Mouse (Mus musculus) heart, postnatal 0 days (tissue): Measurements from ENCODE around the gene Hsh2d. TPM values are rescaled to one million over a fixed set of nuclear protein-coding genes. Genes with fewer than 3 reads are reported as not detected.

Source experiments
- ATAC-seq: fragments of 200-750 bp; cut with Nextera tagmentation; 2 replicates; pipeline ENCODE4 v1.8.0; 2017; ENCODE audit warnings: low read depth, moderate number of reproducible peaks, moderate library complexity; ENCODE audit not compliant: insufficient read depth
- DNase-seq: peaks from one replicate; pipeline ENCODE4 v3.0.0-alpha.2; 2016; ENCODE audit warnings: low spot score
- H3K27ac ChIP-seq: fragments of 300-500 bp; sonication (generic); 2 replicates; pipeline ENCODE4 v1.5.1; 2014; ENCODE audit warnings: low read depth, mild to moderate bottlenecking
- H3K27me3 ChIP-seq: fragments of 300-500 bp; sonication (generic); 2 replicates; pipeline ENCODE4 v1.6.1; 2014; ENCODE audit warnings: low read length, mixed read lengths; ENCODE audit not compliant: control insufficient read depth, insufficient read depth
- H3K36me3 ChIP-seq: fragments of 300-500 bp; sonication (generic); replicated peaks from 2 replicates; pipeline ENCODE4 v1.6.1; 2014; ENCODE audit warnings: low read length, mixed read lengths; ENCODE audit not compliant: control insufficient read depth, insufficient read depth
- H3K4me1 ChIP-seq: fragments of 300-500 bp; sonication (generic); 2 replicates; pipeline ENCODE4 v1.6.1; 2014; ENCODE audit warnings: antibody characterized with exemption; ENCODE audit not compliant: control insufficient read depth, insufficient read depth
- H3K4me2 ChIP-seq: fragments of 300-500 bp; sonication (generic); 2 replicates; pipeline ENCODE4 v1.6.1; 2014; ENCODE audit warnings: low read depth, mild to moderate bottlenecking, low read length, moderate library complexity
- H3K4me3 ChIP-seq: fragments of 300-500 bp; sonication (generic); 2 replicates; pipeline ENCODE4 v1.5.1; 2014; ENCODE audit warnings: low read depth, low read length
- H3K9ac ChIP-seq: fragments of 300-500 bp; sonication (generic); replicated peaks from 2 replicates; pipeline ENCODE4 v1.6.1; 2014; ENCODE audit warnings: low read depth, low read length, mixed read lengths
- H3K9me3 ChIP-seq: fragments of 300-500 bp; sonication (generic); replicated peaks from 2 replicates; pipeline ENCODE4 v1.6.1; 2016; ENCODE audit warnings: low read length; ENCODE audit not compliant: control insufficient read depth
- CTCF ChIP-seq: IDR thresholded peaks from 2 replicates; pipeline ENCODE4 v1.5.1; 2016; ENCODE audit warnings: antibody characterized with exemption, control low read depth, low read depth
- EP300 ChIP-seq: IDR thresholded peaks from 2 replicates; pipeline ENCODE4 v1.6.1; 2016; ENCODE audit warnings: antibody characterized with exemption, low read depth
- WGBS: fragments of 180-500 bp; shearing (Covaris S2); extraction: QIAGEN DNeasy Blood & Tissue Kit; methylation state at CpG from one replicate; pipeline ENCODE4 v1.1.7; 2014; 5-methylcytosine and 5-hydroxymethylcytosine counted together
- polyA plus RNA-seq: library from polyadenylated mRNA; unstranded; fragments of >200 nt; fragmentation: Nextera tagmentation; extraction: Ambion mirVana; gene quantifications from 2 replicates; pipeline ENCODE4 v1.2.1, GENCODE M21; 2015
- total RNA-seq: library from RNA; depleted of rRNA; stranded (reverse); fragments of >200 nt; gene quantifications from 2 replicates; pipeline ENCODE4 v1.2.3, GENCODE M21; 2014; ENCODE audit warnings: low replicate concordance

The Hsh2d gene
- total and polyA plus RNA-seq, 2 experiments from 2014 or later = 0.12 TPM; not detected in 1

GRCm38 (mm10) chr8:72158726-72159125, 30.7 kb upstream of the Hsh2d start:
- Histone ChIP-seq H3K36me3 (peaks cover 10% of the 10 kb centered on the region; the same call in 1 of the 2 replicates), H3K9ac (no peak overlapping the region), H3K27me3 (no peaks in the 10 kb centered on the region), H3K4me2 (no peak overlapping the region), H3K4me3 (no peak overlapping the region), H3K27ac (no peak overlapping the region), H3K4me1 (peaks cover 16% of the 10 kb centered on the region), H3K9me3 (no peaks in the 10 kb centered on the region)
- no peak for TF ChIP-seq EP300
- no peak for TF ChIP-seq CTCF
- ATAC-seq (no peak), DNase-seq (no peak)
- WGBS = 70% methylated on average over 3 of the region's 3 CpGs

- no peak overlapping the region for H3K27ac ChIP-seq
- H3K4me3 ChIP-seq = peak overlapping the region; percentile 33; the same call in 1 of the 2 replicates
- H3K4me2 ChIP-seq = peak overlapping the region; percentile 58
- no peaks in the 10 kb centered on the region for H3K9me3 ChIP-seq
- H3K27me3 ChIP-seq = no peaks in the 10 kb centered on the region
- DNase-seq (no peak), ATAC-seq (no peak)
- H3K36me3 ChIP-seq = no peaks in the 10 kb centered on the region
- peaks cover 16% of the 10 kb centered on the region for H3K4me1 ChIP-seq
- 61% methylated on average over 3 of the region's 3 CpGs for WGBS
- TF ChIP-seq CTCF = no peak
- no peak for TF ChIP-seq EP300
- no peak overlapping the region for H3K9ac ChIP-seq
These were observed 29.4 kb upstream of the Hsh2d start for GRCm38 (mm10) chr8:72160007-72160406.

- peak within 1 kb of the TSS; percentile 89 for H3K4me2 ChIP-seq
- H3K9ac ChIP-seq = peak within 1 kb of the TSS; percentile 93
- WGBS = under 1% methylated on average over 82 of the region's 82 CpGs
- H3K9me3 ChIP-seq = no peaks in the 10 kb centered on the region
- H3K27ac ChIP-seq = peak within 1 kb of the TSS; percentile 81
- H3K36me3 ChIP-seq = no peaks in the 10 kb centered on the region
- H3K4me1 ChIP-seq = peaks cover 16% of the 10 kb centered on the region
- TF ChIP-seq EP300 = peak; percentile 77; the same call in 1 of the 2 replicates
- no peak for TF ChIP-seq CTCF
- peak; percentile 97 for ATAC-seq
- no peaks in the 10 kb centered on the region for H3K27me3 ChIP-seq
- peak within 1 kb of the TSS; percentile 83 for H3K4me3 ChIP-seq
- peak; percentile 100 for DNase-seq
These were observed 28.4 kb upstream of the Hsh2d start, which contains the start of gene Rab8a for GRCm38 (mm10) chr8:72160707-72161697. Rab8a (plus strand) TSS chr8:72161200.

GRCm38 (mm10) chr8:72162821-72163220, 26.6 kb upstream of the Hsh2d start:
- Histone ChIP-seq H3K4me2 (no peak overlapping the region), H3K27me3 (no peaks in the 10 kb centered on the region), H3K9me3 (no peaks in the 10 kb centered on the region), H3K9ac (no peak overlapping the region), H3K4me1 (peaks cover 23% of the 10 kb centered on the region), H3K36me3 (peaks cover 9% of the 10 kb centered on the region; the same call in 1 of the 2 replicates), H3K4me3 (no peak overlapping the region), H3K27ac (no peak overlapping the region)
- DNase-seq (no peak), ATAC-seq (no peak)
- no peak for TF ChIP-seq CTCF
- TF ChIP-seq EP300 = no peak

- H3K4me1 ChIP-seq = peaks cover 6% of the 10 kb centered on the region; the same call in 1 of the 2 replicates
- TF ChIP-seq EP300 (no peak), CTCF (no peak)
- ATAC-seq (no peak), DNase-seq (no peak)
- H3K4me2 ChIP-seq = no peak overlapping the region
- H3K9ac ChIP-seq = no peak overlapping the region
- no peaks in the 10 kb centered on the region for H3K9me3 ChIP-seq
- H3K4me3 ChIP-seq = no peak overlapping the region
- H3K27me3 ChIP-seq = no peaks in the 10 kb centered on the region
- H3K27ac ChIP-seq = no peak overlapping the region
- 84% methylated on average over 3 of the region's 3 CpGs for WGBS
- peaks cover 72% of the 10 kb centered on the region for H3K36me3 ChIP-seq
These were observed 20.3 kb upstream of the Hsh2d start for GRCm38 (mm10) chr8:72169098-72169668.
